Mouse (Mus musculus) large intestine, adult 2 months (tissue): ENCODE results near the gene Pla2g15. TPM values are rescaled to one million over a fixed set of nuclear protein-coding genes. Genes with fewer than 3 reads are reported as not detected.
"Not testable (repeated sequence)": the region's sequence is repeated elsewhere in the genome, so short reads cannot be mapped to it uniquely, and the experiment has no call there.

Experiments
- DNase-seq: peaks from one replicate; pipeline ENCODE4 v3.0.0-alpha.2; 2012; ENCODE audit warnings: low read depth, low spot score
- WGBS: fragments of 180-500 bp; shearing (Covaris S2); methylation state at CpG from one replicate; pipeline ENCODE4 v1.1.7; 2018; 5-methylcytosine and 5-hydroxymethylcytosine counted together
- polyA plus RNA-seq: library from polyadenylated mRNA; depleted of rRNA; stranded (reverse); fragments of >200 nt; gene quantifications from 2 replicates; pipeline ENCODE4 v1.2.3, GENCODE M21; 2012

Pla2g15 gene
- polyA plus RNA-seq, 1 experiment, result 4.5 TPM

GRCm38 (mm10) chr8:106163251-106163650 is 13.1 kb downstream of the Pla2g15 start:
- WGBS, result 86% methylated on average over 9 of the region's 9 CpGs
- no peak for DNase-seq

- no peak for DNase-seq
- WGBS, result 40% methylated on average over 4 of the region's 4 CpGs
Observed at GRCm38 (mm10) chr8:106165460-106165859, 15.3 kb downstream of the Pla2g15 start.

- no peak for DNase-seq
- under 1% methylated on average over 59 of the region's 59 CpGs for WGBS
Observed at GRCm38 (mm10) chr8:106168356-106169016, 18.3 kb downstream of the Pla2g15 start, which contains the start of gene Slc7a6. Gene Slc7a6, plus strand, starts transcription at chr8:106168857.

- DNase-seq, result no peak
- 1% methylated on average over 54 of the region's 54 CpGs for WGBS
Observed at GRCm38 (mm10) chr8:106169017-106169933, 19.1 kb downstream of the Pla2g15 start.

GRCm38 (mm10) chr8:106169934-106170480 is 19.8 kb downstream of the Pla2g15 start:
- 17% methylated on average over 6 of the region's 6 CpGs for WGBS
- DNase-seq, result no peak

- no peak for DNase-seq
- whole genome bisulfite sequencing, result 85% methylated on average over 3 of the region's 3 CpGs
Observed at GRCm38 (mm10) chr8:106173566-106173965, 23.4 kb downstream of the Pla2g15 start.

GRCm38 (mm10) chr8:106176891-106177290 is 26.7 kb downstream of the Pla2g15 start:
- DNase-seq, result no peak
- WGBS, result 38% methylated on average over 1 of the region's 1 CpGs

- WGBS, result 74% methylated on average over 1 of the region's 1 CpGs
Observed at GRCm38 (mm10) chr8:106177594-106177993, 27.4 kb downstream of the Pla2g15 start.

GRCm38 (mm10) chr8:106178428-106178827 is 28.2 kb downstream of the Pla2g15 start:
- WGBS, result 59% methylated on average over 2 of the region's 2 CpGs

More at GRCm38 (mm10) chr8:106177594-106177993, 27.4 kb downstream of the Pla2g15 start:
- DNase-seq, result no peak

GRCm38 (mm10) chr8:106185628-106186270 is 35.5 kb downstream of the Pla2g15 start:
- DNase-seq, result no peak
- 83% methylated on average over 8 of the region's 8 CpGs for WGBS

More at GRCm38 (mm10) chr8:106178428-106178827, 28.2 kb downstream of the Pla2g15 start:
- DNase-seq, result no peak

- DNase-seq, result no peak
- WGBS, result 89% methylated on average over 3 of the region's 3 CpGs
Observed at GRCm38 (mm10) chr8:106186394-106186793, 36.2 kb downstream of the Pla2g15 start.

- no peak for DNase-seq
- WGBS, result 93% methylated on average over 4 of the region's 4 CpGs
Observed at GRCm38 (mm10) chr8:106189162-106189561, 39.0 kb downstream of the Pla2g15 start.

- DNase-seq, result no peak
- WGBS, result 41% methylated on average over 5 of the region's 5 CpGs
Observed at GRCm38 (mm10) chr8:106191639-106192038, 41.4 kb downstream of the Pla2g15 start.

- WGBS, result 91% methylated on average over 6 of the region's 6 CpGs
- no peak for DNase-seq
Observed at GRCm38 (mm10) chr8:106193162-106193561, 43.0 kb downstream of the Pla2g15 start.

GRCm38 (mm10) chr8:106194062-106194461 is 43.9 kb downstream of the Pla2g15 start:
- 93% methylated on average over 5 of the region's 5 CpGs for WGBS
- no peak for DNase-seq

- WGBS, result 22% methylated on average over 1 of the region's 1 CpGs
- DNase-seq, result peak; percentile 6
Observed at GRCm38 (mm10) chr8:106198741-106199140, 48.5 kb downstream of the Pla2g15 start.

GRCm38 (mm10) chr8:106199596-106199995 is 49.4 kb downstream of the Pla2g15 start:
- 77% methylated on average over 3 of the region's 3 CpGs for WGBS
- not testable (repeated sequence) for DNase-seq

GRCm38 (mm10) chr8:106210035-106210731 is 60.0 kb downstream of the Pla2g15 start:
- peak; percentile 13 for DNase-seq
- under 1% methylated on average over 35 of the region's 35 CpGs for WGBS

- peak; percentile 83 for DNase-seq
- under 1% methylated on average over 52 of the region's 52 CpGs for WGBS
Observed at GRCm38 (mm10) chr8:106210821-106211345, 60.7 kb downstream of the Pla2g15 start, which contains the start of the genes Slc7a6os and Prmt7. Gene Slc7a6os, minus strand, starts transcription at chr8:106210935. Gene Prmt7, plus strand, starts transcription at chr8:106210936.
